Mouse (Mus musculus): ENCODE measurements around the gene Lpcat2. TPM values are rescaled to one million over a fixed set of nuclear protein-coding genes. Genes with fewer than 3 reads are reported as not detected.

Gene Lpcat2
- polyA plus RNA-seq, 1 experiment from 2014 or later: 8.0 TPM

- Histone ChIP-seq H3K9ac (no peak overlapping the region), H3K4me3 (ENCODE audit: low read depth, low read length) (no peak overlapping the region), H3K27ac (ENCODE audit: low read depth) (no peak overlapping the region), H3K4me2 (no peak overlapping the region), H3K36me3 (ENCODE audit: insufficient read depth) (peaks cover 14% of the 10 kb centered on the region), H3K27me3 (ENCODE audit: insufficient read depth, low read length) (no peaks in the 10 kb centered on the region), H3K9me3 (ENCODE audit: low read depth, low read length) (no peaks in the 10 kb centered on the region), H3K4me1 (ENCODE audit: insufficient read depth) (peaks cover 6% of the 10 kb centered on the region)
- ATAC-seq (ENCODE audit: insufficient read depth) (0 out of 2 replicates have a peak, but pooled peaks have one; percentile 25), DNase-seq (peak; percentile 52)
- no peak for TF ChIP-seq CTCF (IDR thresholded peaks at IDR 0.05; ENCODE audit: low read depth)
- WGBS: 34% methylated on average over 18 of the region's 18 CpGs
Measured at GRCm38 (mm10) chr8:92853188-92853983, 1.8 kb upstream of the Lpcat2 start.

- Histone ChIP-seq H3K27me3 (ENCODE audit: insufficient read depth, low read length) (no peaks in the 10 kb centered on the region), H3K9me3 (ENCODE audit: low read depth, low read length) (no peaks in the 10 kb centered on the region), H3K36me3 (ENCODE audit: insufficient read depth) (peaks cover 6% of the 10 kb centered on the region; the same call in 1 of the 2 replicates), H3K4me1 (ENCODE audit: insufficient read depth) (no peaks in the 10 kb centered on the region; the same call in none of the 2 replicates), H3K4me3 (ENCODE audit: low read depth, low read length) (peak overlapping the region; percentile 61; the same call in 1 of the 2 replicates), H3K4me2 (peak overlapping the region; percentile 82), H3K9ac (no peak overlapping the region), H3K27ac (ENCODE audit: low read depth) (no peak overlapping the region)
- 78% methylated on average over 3 of the region's 3 CpGs for WGBS
- no peak for DNase-seq
- no peak for TF ChIP-seq CTCF (IDR thresholded peaks at IDR 0.05; ENCODE audit: low read depth)
- no peak for ATAC-seq (ENCODE audit: insufficient read depth)
Measured at GRCm38 (mm10) chr8:92854673-92855072, 466 bp upstream of the Lpcat2 start.

GRCm38 (mm10) chr8:92856273-92856986 lies 1.3 kb downstream of the Lpcat2 start:
- no peaks in the 10 kb centered on the region for H3K27me3 ChIP-seq (ENCODE audit: insufficient read depth, low read length)
- ATAC-seq (ENCODE audit: insufficient read depth) (no peak), DNase-seq (peak; percentile 21)
- no peaks in the 10 kb centered on the region; the same call in 1 of the 2 replicates for H3K4me1 ChIP-seq (ENCODE audit: insufficient read depth)
- no peak overlapping the region for H3K27ac ChIP-seq (ENCODE audit: low read depth)
- H3K36me3 ChIP-seq (ENCODE audit: insufficient read depth): peaks cover 6% of the 10 kb centered on the region; the same call in 1 of the 2 replicates
- H3K4me2 ChIP-seq: peak overlapping the region; percentile 82
- WGBS: 56% methylated on average over 7 of the region's 7 CpGs
- no peaks in the 10 kb centered on the region for H3K9me3 ChIP-seq (ENCODE audit: low read depth, low read length)
- H3K9ac ChIP-seq: no peak overlapping the region
- no peak for TF ChIP-seq CTCF (IDR thresholded peaks at IDR 0.05; ENCODE audit: low read depth)
- peak overlapping the region; percentile 61 for H3K4me3 ChIP-seq (ENCODE audit: low read depth, low read length)

- Histone ChIP-seq H3K4me3 (ENCODE audit: low read depth, low read length) (no peak overlapping the region), H3K4me1 (ENCODE audit: insufficient read depth) (no peaks in the 10 kb centered on the region; the same call in 1 of the 2 replicates), H3K27me3 (ENCODE audit: insufficient read depth, low read length) (no peaks in the 10 kb centered on the region), H3K36me3 (ENCODE audit: insufficient read depth) (no peaks in the 10 kb centered on the region), H3K9ac (no peak overlapping the region), H3K9me3 (ENCODE audit: low read depth, low read length) (no peaks in the 10 kb centered on the region), H3K27ac (ENCODE audit: low read depth) (no peak overlapping the region), H3K4me2 (no peak overlapping the region)
- TF ChIP-seq CTCF (IDR thresholded peaks at IDR 0.05; ENCODE audit: low read depth): no peak
- DNase-seq (no peak), ATAC-seq (ENCODE audit: insufficient read depth) (no peak)
- WGBS: 91% methylated on average over 14 of the region's 14 CpGs
Measured at GRCm38 (mm10) chr8:92858475-92859182, 3.5 kb downstream of the Lpcat2 start.

- Histone ChIP-seq H3K27me3 (ENCODE audit: insufficient read depth, low read length) (no peaks in the 10 kb centered on the region), H3K4me3 (ENCODE audit: low read depth, low read length) (no peak overlapping the region), H3K9me3 (ENCODE audit: low read depth, low read length) (no peaks in the 10 kb centered on the region), H3K27ac (ENCODE audit: low read depth) (no peak overlapping the region), H3K9ac (no peak overlapping the region), H3K36me3 (ENCODE audit: insufficient read depth) (no peaks in the 10 kb centered on the region), H3K4me1 (ENCODE audit: insufficient read depth) (no peaks in the 10 kb centered on the region), H3K4me2 (no peak overlapping the region)
- no peak for TF ChIP-seq CTCF (IDR thresholded peaks at IDR 0.05; ENCODE audit: low read depth)
- no peak for DNase-seq
- WGBS: 93% methylated on average over 1 of the region's 1 CpGs
- ATAC-seq (ENCODE audit: insufficient read depth): no peak
Measured at GRCm38 (mm10) chr8:92861977-92862376, 6.8 kb downstream of the Lpcat2 start.

- H3K27ac ChIP-seq (ENCODE audit: low read depth): no peak overlapping the region
- WGBS: 50% methylated on average over 7 of the region's 7 CpGs
- no peaks in the 10 kb centered on the region for H3K36me3 ChIP-seq (ENCODE audit: insufficient read depth)
- H3K4me2 ChIP-seq: no peak overlapping the region
- H3K9me3 ChIP-seq (ENCODE audit: low read depth, low read length): no peaks in the 10 kb centered on the region
- H3K9ac ChIP-seq: no peak overlapping the region
- H3K4me1 ChIP-seq (ENCODE audit: insufficient read depth): no peaks in the 10 kb centered on the region
- no peaks in the 10 kb centered on the region for H3K27me3 ChIP-seq (ENCODE audit: insufficient read depth, low read length)
- no peak for TF ChIP-seq CTCF (IDR thresholded peaks at IDR 0.05; ENCODE audit: low read depth)
- no peak overlapping the region for H3K4me3 ChIP-seq (ENCODE audit: low read depth, low read length)
- no peak for ATAC-seq (ENCODE audit: insufficient read depth)
- DNase-seq: no peak
Measured at GRCm38 (mm10) chr8:92870281-92870680, 15.1 kb downstream of the Lpcat2 start.
